Mouse (Mus musculus) heart, embryonic 10.5 days (tissue): ENCODE measurements at regions not wholly inside any gene's neighbourhood (a gene's known extent, or its start where the extent isn't known, plus 50 kb on each side); places are given as distances from the start of the nearest gene placed in this dataset.

Source experiments
- DNase-seq: peaks from one replicate; pipeline ENCODE4 v3.0.0-alpha.2; 2017; ENCODE audit warnings: low spot score
- H3K27ac ChIP-seq: fragments of 300-500 bp; sonication (generic); 2 replicates; pipeline ENCODE4 v1.5.1; 2016; ENCODE audit warnings: mild to moderate bottlenecking
- H3K27me3 ChIP-seq: fragments of 300-500 bp; sonication (generic); 2 replicates; pipeline ENCODE4 v1.6.1; 2016; ENCODE audit warnings: mild to moderate bottlenecking; ENCODE audit not compliant: poor library complexity, insufficient read depth, severe bottlenecking
- H3K36me3 ChIP-seq: fragments of 300-500 bp; sonication (generic); 2 replicates; pipeline ENCODE4 v1.6.1; 2016; ENCODE audit warnings: mild to moderate bottlenecking, moderate library complexity
- H3K4me1 ChIP-seq: fragments of 300-500 bp; sonication (generic); 2 replicates; pipeline ENCODE4 v1.6.1; 2016; ENCODE audit warnings: mild to moderate bottlenecking
- H3K4me3 ChIP-seq: fragments of 300-500 bp; sonication (generic); 2 replicates; pipeline ENCODE4 v1.5.1; 2016; ENCODE audit warnings: mild to moderate bottlenecking, moderate library complexity
- H3K9me3 ChIP-seq: fragments of 300-500 bp; sonication (generic); 2 replicates; pipeline ENCODE4 v1.6.1; 2016; ENCODE audit warnings: mild to moderate bottlenecking, moderate library complexity
- WGBS: fragments of 180-500 bp; shearing (Covaris S2); methylation state at CpG from one replicate; pipeline ENCODE4 v1.1.7; 2016; 5-methylcytosine and 5-hydroxymethylcytosine counted together

- H3K27ac ChIP-seq = no peak overlapping the region
- peaks cover 15% of the 10 kb centered on the region; the same call in 1 of the 2 replicates for H3K27me3 ChIP-seq
- no peaks in the 10 kb centered on the region for H3K4me1 ChIP-seq
- H3K4me3 ChIP-seq = no peak overlapping the region
- no peak for DNase-seq
- no peaks in the 10 kb centered on the region for H3K36me3 ChIP-seq
- no peaks in the 10 kb centered on the region for H3K9me3 ChIP-seq
- WGBS = 90% methylated on average over 9 of the region's 9 CpGs
These were observed 128.7 kb downstream of the Tle3 start for GRCm38 (mm10) chr9:61500851-61501250.

DNA sequence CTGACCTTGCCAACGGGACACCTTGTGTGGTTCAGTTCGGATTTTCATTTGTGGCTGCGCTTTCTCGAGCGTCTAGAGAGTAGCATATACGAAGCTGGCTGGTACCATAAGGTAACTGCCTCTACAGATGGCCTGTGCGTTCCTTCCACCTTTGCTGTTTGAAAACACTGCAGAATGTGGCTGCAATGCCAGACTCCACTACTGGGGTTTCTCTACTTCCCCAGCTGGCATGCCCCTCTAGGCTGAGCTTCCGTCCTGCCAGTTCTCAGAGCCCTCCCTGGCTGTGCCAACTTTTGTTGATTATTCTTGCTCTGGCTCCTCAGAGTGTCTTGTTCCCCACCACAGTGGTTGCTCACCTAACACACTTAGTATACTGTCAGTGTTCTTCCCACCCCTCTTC is 120.7 kb downstream of the Tle3 start:
- Histone ChIP-seq H3K9me3 (no peaks in the 10 kb centered on the region), H3K4me1 (peaks cover 12% of the 10 kb centered on the region), H3K27me3 (peaks cover 32% of the 10 kb centered on the region), H3K27ac (no peak overlapping the region), H3K4me3 (no peak overlapping the region), H3K36me3 (no peaks in the 10 kb centered on the region)
- DNase-seq = no peak
- WGBS = 83% methylated on average over 8 of the region's 8 CpGs

GRCm38 (mm10) chr9:61491131-61491712 is 119.1 kb downstream of the Tle3 start:
- Histone ChIP-seq H3K4me3 (no peak overlapping the region), H3K9me3 (no peaks in the 10 kb centered on the region), H3K27ac (no peak overlapping the region), H3K27me3 (peaks cover 40% of the 10 kb centered on the region), H3K4me1 (peaks cover 12% of the 10 kb centered on the region), H3K36me3 (no peaks in the 10 kb centered on the region)
- no peak for DNase-seq
- 23% methylated on average over 6 of the region's 6 CpGs for WGBS

GRCm38 (mm10) chr9:61489983-61490382 is 117.8 kb downstream of the Tle3 start:
- peaks cover 40% of the 10 kb centered on the region for H3K27me3 ChIP-seq
- H3K4me3 ChIP-seq = no peak overlapping the region
- H3K9me3 ChIP-seq = no peaks in the 10 kb centered on the region
- DNase-seq = no peak
- peaks cover 12% of the 10 kb centered on the region for H3K4me1 ChIP-seq
- WGBS = 68% methylated on average over 6 of the region's 6 CpGs
- H3K27ac ChIP-seq = no peak overlapping the region
- H3K36me3 ChIP-seq = no peaks in the 10 kb centered on the region

DNA sequence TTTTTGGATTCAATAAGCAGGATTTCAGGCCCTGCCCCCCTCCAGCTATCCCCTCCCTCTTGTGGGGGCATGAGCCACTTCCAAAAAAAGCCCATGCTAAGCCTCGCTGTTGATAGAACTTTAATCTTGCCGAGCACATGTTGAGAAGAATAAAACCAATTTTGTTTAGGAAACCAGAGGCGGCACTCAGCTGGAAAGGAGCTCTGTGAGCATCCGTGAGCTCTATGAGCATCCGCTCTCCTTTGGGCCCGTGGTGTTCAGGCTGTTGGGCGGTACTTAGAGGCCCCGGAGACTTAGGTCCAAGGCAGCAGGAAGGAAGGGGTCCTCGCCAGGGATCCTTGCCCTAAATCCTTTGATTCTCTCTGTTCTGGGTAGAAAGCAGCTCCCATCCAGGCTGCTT is 117.0 kb downstream of the Tle3 start:
- no peak for DNase-seq
- no peak overlapping the region for H3K4me3 ChIP-seq
- no peaks in the 10 kb centered on the region for H3K9me3 ChIP-seq
- H3K27ac ChIP-seq = no peak overlapping the region
- peaks cover 12% of the 10 kb centered on the region for H3K4me1 ChIP-seq
- no peaks in the 10 kb centered on the region for H3K36me3 ChIP-seq
- peaks cover 40% of the 10 kb centered on the region for H3K27me3 ChIP-seq
- WGBS = 38% methylated on average over 9 of the region's 9 CpGs

GRCm38 (mm10) chr9:61487824-61488223 is 115.7 kb downstream of the Tle3 start:
- Histone ChIP-seq H3K27ac (no peak overlapping the region), H3K27me3 (peaks cover 40% of the 10 kb centered on the region), H3K4me1 (peaks cover 12% of the 10 kb centered on the region), H3K36me3 (no peaks in the 10 kb centered on the region), H3K9me3 (no peaks in the 10 kb centered on the region), H3K4me3 (no peak overlapping the region)
- no peak for DNase-seq
- WGBS = 84% methylated on average over 12 of the region's 12 CpGs

DNA sequence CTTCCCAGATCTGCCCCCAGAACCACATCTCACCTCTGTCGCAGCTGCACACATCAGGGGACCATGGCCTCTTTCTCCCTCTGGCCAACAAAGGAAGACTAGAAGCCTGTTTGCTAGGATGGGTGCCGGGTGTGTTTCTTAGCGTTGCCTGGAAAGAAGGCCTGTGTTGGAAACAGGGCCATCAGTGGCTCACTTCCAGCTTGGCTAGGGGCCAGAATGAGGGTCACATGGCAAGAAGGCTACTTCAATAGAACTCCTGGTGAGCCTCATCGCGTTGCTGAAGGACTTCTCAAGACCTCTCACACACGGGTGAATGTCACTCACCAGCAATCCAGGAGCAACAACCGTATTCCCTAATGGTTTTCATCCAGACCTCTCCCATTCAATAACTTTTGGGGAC is 115.0 kb downstream of the Tle3 start:
- Histone ChIP-seq H3K36me3 (no peaks in the 10 kb centered on the region), H3K4me1 (peaks cover 12% of the 10 kb centered on the region), H3K4me3 (no peak overlapping the region), H3K27ac (no peak overlapping the region), H3K9me3 (no peaks in the 10 kb centered on the region), H3K27me3 (peaks cover 36% of the 10 kb centered on the region)
- 77% methylated on average over 7 of the region's 7 CpGs for WGBS
- no peak for DNase-seq

- WGBS = 25% methylated on average over 3 of the region's 3 CpGs
- Histone ChIP-seq H3K4me3 (no peak overlapping the region), H3K4me1 (no peaks in the 10 kb centered on the region), H3K9me3 (no peaks in the 10 kb centered on the region), H3K36me3 (no peaks in the 10 kb centered on the region), H3K27ac (no peak overlapping the region), H3K27me3 (peaks cover 28% of the 10 kb centered on the region)
- no peak for DNase-seq
These were observed 112.2 kb downstream of the Tle3 start for GRCm38 (mm10) chr9:61484391-61484790.

DNA sequence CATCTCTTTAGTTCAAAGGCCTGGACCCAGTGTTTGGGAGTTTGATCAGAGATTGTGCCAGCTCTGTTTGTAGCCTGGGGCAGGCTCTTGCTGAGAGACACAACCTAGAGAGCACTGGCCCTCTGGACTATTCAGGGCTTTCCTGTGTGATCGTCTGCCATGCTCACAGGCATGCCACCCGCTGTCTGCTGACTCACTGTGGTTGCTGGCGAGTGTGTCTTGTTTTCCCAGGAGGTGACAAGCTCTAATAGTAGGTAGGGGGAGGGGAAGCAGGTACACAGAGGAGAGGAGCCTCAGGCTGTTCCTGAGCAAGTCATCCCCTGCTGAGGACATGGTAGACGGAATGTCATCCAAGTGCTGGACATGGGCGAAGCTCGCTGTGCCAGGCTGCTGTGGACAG is 107.5 kb downstream of the Tle3 start:
- no peak for DNase-seq
- H3K4me1 ChIP-seq = no peaks in the 10 kb centered on the region
- no peak overlapping the region for H3K27ac ChIP-seq
- no peaks in the 10 kb centered on the region for H3K9me3 ChIP-seq
- no peaks in the 10 kb centered on the region for H3K36me3 ChIP-seq
- H3K27me3 ChIP-seq = peaks cover 32% of the 10 kb centered on the region; the same call in 1 of the 2 replicates
- 39% methylated on average over 6 of the region's 6 CpGs for WGBS
- no peak overlapping the region for H3K4me3 ChIP-seq

DNA sequence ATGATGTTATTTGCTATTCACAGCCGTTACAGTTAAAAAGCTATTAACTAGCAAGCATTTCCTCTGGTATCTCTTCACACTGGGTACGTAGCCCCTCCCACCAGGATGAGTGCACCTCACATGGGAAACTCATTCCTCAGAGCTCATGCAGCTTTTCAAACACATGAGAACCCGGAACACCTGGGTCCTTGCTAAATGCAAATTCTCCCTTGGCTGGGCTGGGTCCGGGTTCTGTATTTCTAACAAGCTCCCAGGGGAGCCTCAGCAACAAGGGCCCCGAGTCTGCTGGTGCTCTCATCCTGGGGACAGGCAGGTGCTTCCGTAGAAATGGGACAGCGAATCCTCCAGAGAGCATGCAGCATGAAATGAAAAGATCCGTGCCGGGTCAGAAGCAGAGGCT is 106.7 kb downstream of the Tle3 start:
- WGBS = 37% methylated on average over 9 of the region's 9 CpGs
- H3K9me3 ChIP-seq = no peaks in the 10 kb centered on the region
- no peak overlapping the region for H3K27ac ChIP-seq
- H3K27me3 ChIP-seq = peaks cover 39% of the 10 kb centered on the region; the same call in 1 of the 2 replicates
- DNase-seq = no peak
- no peaks in the 10 kb centered on the region for H3K36me3 ChIP-seq
- no peak overlapping the region for H3K4me3 ChIP-seq
- no peaks in the 10 kb centered on the region for H3K4me1 ChIP-seq

DNA sequence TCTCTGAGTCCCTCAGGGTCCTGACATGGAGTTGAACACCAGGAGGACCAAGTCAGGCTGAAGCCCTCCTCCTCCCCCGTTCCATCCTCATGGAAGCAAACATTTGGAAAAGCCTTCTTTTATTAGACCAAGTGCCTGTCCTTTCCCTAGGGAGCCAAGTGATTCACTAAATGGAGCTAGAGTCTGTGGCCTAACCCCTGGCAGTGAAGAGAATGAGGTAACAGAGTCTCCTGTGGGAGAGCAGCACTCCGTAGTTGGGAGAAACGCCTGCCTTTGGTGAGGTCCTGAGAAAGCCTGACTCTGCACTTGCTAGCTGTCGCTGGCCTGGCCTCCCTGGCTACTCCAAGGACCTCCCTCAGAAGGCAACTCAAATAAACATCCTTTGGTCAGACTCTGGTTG is 104.2 kb downstream of the Tle3 start:
- Histone ChIP-seq H3K27ac (no peak overlapping the region), H3K4me1 (no peaks in the 10 kb centered on the region), H3K27me3 (peaks cover 39% of the 10 kb centered on the region; the same call in 1 of the 2 replicates), H3K9me3 (no peaks in the 10 kb centered on the region), H3K36me3 (no peaks in the 10 kb centered on the region), H3K4me3 (no peak overlapping the region)
- no peak for DNase-seq
- WGBS = 56% methylated on average over 4 of the region's 4 CpGs

GRCm38 (mm10) chr9:61470815-61471505 is 98.8 kb downstream of the Tle3 start:
- 41% methylated on average over 6 of the region's 6 CpGs for WGBS
- Histone ChIP-seq H3K27me3 (0 out of 2 replicates have a peak, but pooled peaks cover 15% of the 10 kb centered on the region), H3K27ac (no peak overlapping the region), H3K9me3 (no peaks in the 10 kb centered on the region), H3K36me3 (no peaks in the 10 kb centered on the region), H3K4me3 (no peak overlapping the region), H3K4me1 (peaks cover 5% of the 10 kb centered on the region; the same call in 1 of the 2 replicates)
- DNase-seq = no peak

- Histone ChIP-seq H3K9me3 (no peaks in the 10 kb centered on the region), H3K4me3 (no peak overlapping the region), H3K27ac (no peak overlapping the region), H3K36me3 (no peaks in the 10 kb centered on the region), H3K4me1 (peaks cover 5% of the 10 kb centered on the region; the same call in 1 of the 2 replicates), H3K27me3 (0 out of 2 replicates have a peak, but pooled peaks cover 6% of the 10 kb centered on the region)
- WGBS = 55% methylated on average over 11 of the region's 11 CpGs
- DNase-seq = no peak
These were observed 96.8 kb downstream of the Tle3 start for GRCm38 (mm10) chr9:61468897-61469509.
